In genomic region chr16:17638036-17638628, GRCm38 (mm10) we compare ENCODE assay signal across 14 mouse cellular contexts. TPM values are rescaled to one million over a fixed set of nuclear protein-coding genes. Genes with fewer than 3 reads are reported as not detected.
DNase-seq lines count a peak whose midpoint lies in the region; ATAC-seq lines count a peak whose summit lies in the region.
"Had no signal": no experiment of that assay in that cellular context is flagged by ENCODE, and none has a peak within 500 bp of the region (broad histone marks: within the 10 kb centered on the region; RNA-seq: fewer than 3 reads in every experiment).

No protein-coding gene starts in this region.

- peak; percentile 88 for DNase-seq in heart, embryonic 10.5 days (ENCODE audit: low spot score)
- DNase-seq in heart, postnatal 36 days: no peak
- DNase-seq in c-Kit-positive CD71-positive TER-119-negative erythroid progenitor cells, embryonic 14.5 days (ENCODE audit: low read depth): peak; percentile 77
- DNase-seq in liver: peak; percentile 87
- DNase-seq in spleen, postnatal 10 days (ENCODE audit: low spot score in 2 of 2): peak; percentile 55 to 85
- DNase-seq in ovary, postnatal 14 days (ENCODE audit: low spot score): no peak
- DNase-seq in forebrain, embryonic 11.5 days (ENCODE audit: low spot score): no peak
- DNase-seq in layer of hippocampus, postnatal 25 days (ENCODE audit: extremely low spot score in 1 of 2, low spot score in 1 of 2): no peak
- DNase-seq: adrenal gland, postnatal 36 days; kidney, postnatal 25 days; right cerebral cortex, postnatal 4 days had no signal

- no peak overlapping the region; the same call in 1 of the 2 replicates for H3K27ac ChIP-seq in heart, embryonic 10.5 days
- H3K27ac ChIP-seq in forebrain, embryonic 11.5 days (ENCODE audit: low read depth, low read length): no peak overlapping the region
- H3K27ac ChIP-seq: hindbrain, embryonic 15.5 days; lung, embryonic 15.5 days had no signal

- WGBS in heart, embryonic 10.5 days: 86% methylated on average over 9 of the region's 9 CpGs
- WGBS in forebrain, embryonic 11.5 days: 93% methylated on average over 9 of the region's 9 CpGs

- H3K36me3 ChIP-seq in heart, embryonic 10.5 days: peaks cover 69% of the 10 kb centered on the region
- H3K36me3 ChIP-seq in forebrain, embryonic 11.5 days (ENCODE audit: control insufficient read depth, insufficient read depth, low read length): peaks cover 7% of the 10 kb centered on the region

- no peak overlapping the region for H3K4me2 ChIP-seq in forebrain, embryonic 11.5 days (ENCODE audit: low read depth, low read length, severe bottlenecking)
- H3K4me2 ChIP-seq: hindbrain, embryonic 15.5 days; lung, embryonic 15.5 days had no signal

- no peak for ATAC-seq in forebrain, embryonic 11.5 days (replicated peaks; ENCODE audit: low FRiP score)

- no peaks in the 10 kb centered on the region for H3K27me3 ChIP-seq in heart, embryonic 10.5 days (ENCODE audit: insufficient read depth, poor library complexity, severe bottlenecking)
- H3K27me3 ChIP-seq in forebrain, embryonic 11.5 days (ENCODE audit: control insufficient read depth, insufficient read depth, low read length): no peaks in the 10 kb centered on the region
- H3K27me3 ChIP-seq: hindbrain, embryonic 15.5 days; lung, embryonic 15.5 days had no signal

- peaks cover 35% of the 10 kb centered on the region for H3K4me1 ChIP-seq in heart, embryonic 10.5 days
- no peaks in the 10 kb centered on the region for H3K4me1 ChIP-seq in forebrain, embryonic 11.5 days (replicated peaks; ENCODE audit: control insufficient read depth, insufficient read depth, low read length)
- H3K4me1 ChIP-seq: hindbrain, embryonic 15.5 days; lung, embryonic 15.5 days had no signal

- H3K4me3 ChIP-seq in heart, embryonic 10.5 days: no peak overlapping the region
- H3K4me3 ChIP-seq in forebrain, embryonic 11.5 days (ENCODE audit: low read depth, low read length): no peak overlapping the region
- H3K4me3 ChIP-seq: hindbrain, embryonic 15.5 days; lung, embryonic 15.5 days had no signal

- intact Hi-C loops in heart, postnatal 36 days (cut with DNase I): no loop called here

- no peaks in the 10 kb centered on the region for H3K9me3 ChIP-seq in heart, embryonic 10.5 days
- H3K9me3 ChIP-seq in forebrain, embryonic 11.5 days (ENCODE audit: control insufficient read depth, low read length): no peaks in the 10 kb centered on the region
- H3K9me3 ChIP-seq: hindbrain, embryonic 15.5 days; lung, embryonic 15.5 days had no signal

- no peak overlapping the region for H3K9ac ChIP-seq in forebrain, embryonic 11.5 days (ENCODE audit: low read length)
- H3K9ac ChIP-seq: hindbrain, embryonic 15.5 days; lung, embryonic 15.5 days had no signal

RNA-seq across cellular contexts. Expression of gene Ccdc74a, which starts 8.1 kb away (rescaled TPM):
- 4.4 and 5.8 TPM in 2 replicates for polyA plus RNA-seq in heart, embryonic 10.5 days (2016; fragmentation: Nextera tagmentation; extraction: Ambion mirVana)
- under 1 TPM in 1 of 2 experiments, not detected in 1; 0.60 TPM for total RNA-seq in heart, postnatal 36 days (2021)
- polyA plus RNA-seq in forebrain, embryonic 11.5 days (2014; fragmentation: Nextera tagmentation; extraction: Ambion mirVana): 5.3 and 7.9 TPM in 2 replicates
- 10 to 100 TPM; 38.7 to 39.3 TPM for total RNA-seq in layer of hippocampus, postnatal 25 days (2021)
- total RNA-seq: neutrophil, adult 5-6 weeks had no signal

RNA-seq across cellular contexts. Expression of gene Smpd4, which starts 19.0 kb away (rescaled TPM):
- 39.1 and 44.2 TPM in 2 replicates for polyA plus RNA-seq in heart, embryonic 10.5 days (2016; fragmentation: Nextera tagmentation; extraction: Ambion mirVana)
- total RNA-seq in heart, postnatal 36 days (2021): 10 to 100 TPM; 19.4 to 23.2 TPM
- 61.1 and 69.1 TPM in 2 replicates for polyA plus RNA-seq in forebrain, embryonic 11.5 days (2014; fragmentation: Nextera tagmentation; extraction: Ambion mirVana)
- 10 to 100 TPM; 40.8 to 58.6 TPM for total RNA-seq in layer of hippocampus, postnatal 25 days (2021)

RNA-seq across cellular contexts. Expression of gene Slc7a4, which starts 55.1 kb away (rescaled TPM):
- 3.3 and 8.5 TPM in 2 replicates for polyA plus RNA-seq in heart, embryonic 10.5 days (2016; fragmentation: Nextera tagmentation; extraction: Ambion mirVana)
- total RNA-seq in heart, postnatal 36 days (2021): 1 to 10 TPM; 1.6 to 1.7 TPM
- polyA plus RNA-seq in forebrain, embryonic 11.5 days (2014; fragmentation: Nextera tagmentation; extraction: Ambion mirVana): 3.1 and 4.0 TPM in 2 replicates
- 100 to 1,000 TPM in 1 of 2 experiments, 10 to 100 TPM in 1; 88.1 to 103 TPM for total RNA-seq in layer of hippocampus, postnatal 25 days (2021)

Comparison
In these comparisons a context has a peak if more than half of its experiments do, and no peak if none do; other contexts are left out.
1. DNase-seq: peak in heart, embryonic 10.5 days (single experiment), c-Kit-positive CD71-positive TER-119-negative erythroid progenitor cells, embryonic 14.5 days (single experiment), liver (single experiment) and spleen, postnatal 10 days (2 of 2); none in heart, postnatal 36 days (0 of 2), ovary, postnatal 14 days (single experiment), forebrain, embryonic 11.5 days (single experiment) and layer of hippocampus, postnatal 25 days (0 of 2).
2. RNA of gene Ccdc74a, which starts 8.1 kb away (total RNA-seq): 38.7 to 39.3 TPM in layer of hippocampus, postnatal 25 days; 0.60 TPM in heart, postnatal 36 days; every median in the first group is over 10 times any median in the second.
3. RNA of gene Slc7a4, which starts 55.1 kb away (total RNA-seq): 88.1 to 103 TPM in layer of hippocampus, postnatal 25 days; 1.6 to 1.7 TPM in heart, postnatal 36 days; every median in the first group is over 10 times any median in the second.